Mouse (Mus musculus): Measurements from ENCODE around the gene Trim29. TPM values are rescaled to one million over a fixed set of nuclear protein-coding genes. Genes with fewer than 3 reads are reported as not detected.

The Trim29 gene
- polyA plus RNA-seq, 1 experiment, result 1.3 TPM

DNA sequence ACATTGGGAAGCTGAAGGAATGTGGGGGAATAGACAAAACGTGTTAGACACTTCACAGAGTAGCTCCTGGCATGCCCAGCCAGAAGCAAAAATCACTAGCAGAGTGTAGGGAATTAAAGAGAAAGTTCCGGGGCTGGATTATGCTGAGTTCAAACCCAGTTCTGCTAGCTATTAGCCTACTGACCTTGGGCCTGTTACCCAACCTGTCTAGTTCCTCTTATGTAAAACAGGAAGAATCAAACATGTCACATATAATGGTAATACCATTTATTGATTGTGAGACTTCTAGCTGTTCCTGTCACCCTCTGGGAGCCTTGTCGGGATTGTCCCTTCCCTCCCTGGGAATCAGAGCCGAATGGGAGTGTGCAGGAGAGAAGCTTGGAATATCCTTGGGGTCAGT lies 7.7 kb upstream of the Trim29 start:
- Histone ChIP-seq H3K4me3 (ENCODE audit: low read depth, low read length) (no peak overlapping the region), H3K4me1 (ENCODE audit: control insufficient read depth, insufficient read depth, low read length) (no peaks in the 10 kb centered on the region), H3K36me3 (ENCODE audit: control insufficient read depth, insufficient read depth, low read length, poor library complexity, severe bottlenecking) (no peaks in the 10 kb centered on the region), H3K27me3 (ENCODE audit: control insufficient read depth, insufficient read depth, low read length, poor library complexity, severe bottlenecking) (no peaks in the 10 kb centered on the region), H3K9me3 (replicated peaks; ENCODE audit: control insufficient read depth, insufficient read depth, low read length, poor library complexity, severe bottlenecking) (no peaks in the 10 kb centered on the region), H3K27ac (ENCODE audit: insufficient read depth, low read length) (no peak overlapping the region), H3K9ac (ENCODE audit: low read depth, poor library complexity, severe bottlenecking) (no peak overlapping the region)
- no peak for TF ChIP-seq CTCF (IDR thresholded peaks at IDR 0.05; ENCODE audit: low read depth, low read length)
- no peak for TF ChIP-seq EP300 (IDR thresholded peaks at IDR 0.05; ENCODE audit: insufficient read depth, low read depth, low read length)
- no peak for TF ChIP-seq POLR2A (IDR thresholded peaks at IDR 0.05; ENCODE audit: insufficient read depth, low read length)

DNA sequence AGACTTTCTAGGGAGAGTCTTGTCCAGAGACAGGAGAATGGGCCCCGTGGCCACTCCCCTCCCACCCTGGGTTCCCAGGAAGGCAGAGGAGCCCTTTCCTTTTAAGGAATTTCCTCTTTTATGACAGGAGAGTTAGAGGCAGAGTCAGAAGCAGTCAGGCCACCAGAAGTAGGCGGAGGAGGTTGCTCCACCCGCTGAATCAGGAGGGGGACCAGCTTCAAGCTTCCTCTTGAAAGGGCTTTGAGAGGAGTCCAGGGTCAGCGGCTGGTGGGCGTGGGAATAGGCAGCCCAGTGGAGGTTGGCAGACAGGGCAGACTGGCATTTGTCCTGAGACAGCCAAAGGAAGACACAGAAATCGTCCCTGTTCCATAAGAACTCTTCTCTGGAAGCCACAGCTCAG lies 4.8 kb upstream of the Trim29 start:
- Histone ChIP-seq H3K4me1 (ENCODE audit: control insufficient read depth, insufficient read depth, low read length) (no peaks in the 10 kb centered on the region), H3K9ac (ENCODE audit: low read depth, poor library complexity, severe bottlenecking) (no peak overlapping the region), H3K27me3 (ENCODE audit: control insufficient read depth, insufficient read depth, low read length, poor library complexity, severe bottlenecking) (no peaks in the 10 kb centered on the region), H3K4me3 (ENCODE audit: low read depth, low read length) (no peak overlapping the region), H3K9me3 (replicated peaks; ENCODE audit: control insufficient read depth, insufficient read depth, low read length, poor library complexity, severe bottlenecking) (no peaks in the 10 kb centered on the region), H3K36me3 (ENCODE audit: control insufficient read depth, insufficient read depth, low read length, poor library complexity, severe bottlenecking) (no peaks in the 10 kb centered on the region), H3K27ac (ENCODE audit: insufficient read depth, low read length) (no peak overlapping the region)
- TF ChIP-seq POLR2A (IDR thresholded peaks at IDR 0.05; ENCODE audit: insufficient read depth, low read length) (no peak), EP300 (IDR thresholded peaks at IDR 0.05; ENCODE audit: insufficient read depth, low read depth, low read length) (no peak), CTCF (IDR thresholded peaks at IDR 0.05; ENCODE audit: low read depth, low read length) (no peak)

DNA sequence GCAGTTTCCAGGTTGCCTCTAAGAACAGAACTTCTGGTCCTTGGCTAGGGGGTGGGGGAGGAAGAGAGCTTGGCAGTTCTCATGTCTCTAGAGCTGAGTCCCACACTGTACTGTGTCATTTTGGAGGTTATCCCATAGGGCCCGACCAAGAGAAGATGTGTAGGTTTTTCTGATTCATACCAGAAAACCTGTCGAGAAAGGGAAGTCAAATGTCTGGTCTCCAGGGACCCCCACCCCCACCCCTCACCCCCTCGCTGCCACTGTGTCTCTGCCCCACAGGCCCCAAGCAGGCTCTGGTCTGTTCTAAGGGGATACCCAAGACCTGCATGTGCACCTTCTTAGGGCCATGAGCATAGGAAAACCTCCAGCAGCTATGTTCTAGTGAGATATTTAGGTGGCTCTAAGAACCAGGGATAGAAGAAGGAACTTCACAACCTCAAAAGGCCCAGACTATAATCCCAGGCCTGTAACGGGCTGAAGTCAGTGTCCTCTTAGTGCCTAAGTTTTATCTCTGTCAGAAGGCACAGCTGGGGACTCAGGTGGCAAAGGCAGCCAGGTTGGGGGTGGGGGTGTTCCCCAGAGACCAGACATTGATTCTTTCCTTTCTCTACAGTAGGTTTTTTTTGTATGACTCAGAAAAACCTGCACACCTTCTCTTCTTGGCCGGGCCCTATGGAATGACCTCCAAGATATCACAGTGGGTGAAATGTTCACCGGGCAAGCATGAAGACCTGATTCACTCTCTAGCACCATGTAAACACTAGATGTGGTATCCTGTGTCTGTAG lies 1.4 kb upstream of the Trim29 start:
- Histone ChIP-seq H3K36me3 (ENCODE audit: control insufficient read depth, insufficient read depth, low read length, poor library complexity, severe bottlenecking) (no peaks in the 10 kb centered on the region), H3K27me3 (ENCODE audit: control insufficient read depth, insufficient read depth, low read length, poor library complexity, severe bottlenecking) (no peaks in the 10 kb centered on the region), H3K9me3 (replicated peaks; ENCODE audit: control insufficient read depth, insufficient read depth, low read length, poor library complexity, severe bottlenecking) (no peaks in the 10 kb centered on the region), H3K4me3 (ENCODE audit: low read depth, low read length) (no peak overlapping the region), H3K9ac (ENCODE audit: low read depth, poor library complexity, severe bottlenecking) (no peak overlapping the region), H3K4me1 (ENCODE audit: control insufficient read depth, insufficient read depth, low read length) (no peaks in the 10 kb centered on the region), H3K27ac (ENCODE audit: insufficient read depth, low read length) (no peak overlapping the region)
- TF ChIP-seq POLR2A (IDR thresholded peaks at IDR 0.05; ENCODE audit: insufficient read depth, low read length) (no peak), CTCF (IDR thresholded peaks at IDR 0.05; ENCODE audit: low read depth, low read length) (no peak), EP300 (IDR thresholded peaks at IDR 0.05; ENCODE audit: insufficient read depth, low read depth, low read length) (no peak)

DNA sequence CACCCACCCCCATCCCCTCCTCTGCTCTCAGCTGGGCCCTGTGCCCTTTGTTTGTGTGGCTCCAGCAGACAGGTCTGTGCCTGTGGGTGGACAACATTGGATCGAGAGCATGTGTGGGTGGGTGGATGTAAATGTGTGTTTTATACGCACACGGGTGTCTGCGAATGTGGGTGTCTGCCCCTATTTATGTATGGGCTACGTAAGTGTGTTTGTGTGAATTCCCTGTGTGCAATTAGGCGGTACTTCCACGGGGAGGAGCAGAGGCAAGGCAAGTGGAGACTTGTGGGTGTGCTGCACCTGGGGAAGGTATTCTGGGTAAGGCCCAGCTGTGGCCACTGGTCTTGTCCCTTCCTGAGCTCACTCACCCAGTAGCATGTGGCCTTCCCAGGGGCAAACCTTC lies 1.5 kb downstream of the Trim29 start:
- Histone ChIP-seq H3K4me1 (ENCODE audit: control insufficient read depth, insufficient read depth, low read length) (peaks cover 3% of the 10 kb centered on the region), H3K36me3 (ENCODE audit: control insufficient read depth, insufficient read depth, low read length, poor library complexity, severe bottlenecking) (no peaks in the 10 kb centered on the region), H3K27ac (ENCODE audit: insufficient read depth, low read length) (no peak overlapping the region), H3K9me3 (replicated peaks; ENCODE audit: control insufficient read depth, insufficient read depth, low read length, poor library complexity, severe bottlenecking) (no peaks in the 10 kb centered on the region), H3K27me3 (ENCODE audit: control insufficient read depth, insufficient read depth, low read length, poor library complexity, severe bottlenecking) (no peaks in the 10 kb centered on the region), H3K4me3 (ENCODE audit: low read depth, low read length) (no peak overlapping the region), H3K9ac (ENCODE audit: low read depth, poor library complexity, severe bottlenecking) (no peak overlapping the region)
- no peak for TF ChIP-seq POLR2A (IDR thresholded peaks at IDR 0.05; ENCODE audit: insufficient read depth, low read length)
- TF ChIP-seq EP300 (IDR thresholded peaks at IDR 0.05; ENCODE audit: insufficient read depth, low read depth, low read length), result no peak
- TF ChIP-seq CTCF (IDR thresholded peaks at IDR 0.05; ENCODE audit: low read depth, low read length), result no peak

DNA sequence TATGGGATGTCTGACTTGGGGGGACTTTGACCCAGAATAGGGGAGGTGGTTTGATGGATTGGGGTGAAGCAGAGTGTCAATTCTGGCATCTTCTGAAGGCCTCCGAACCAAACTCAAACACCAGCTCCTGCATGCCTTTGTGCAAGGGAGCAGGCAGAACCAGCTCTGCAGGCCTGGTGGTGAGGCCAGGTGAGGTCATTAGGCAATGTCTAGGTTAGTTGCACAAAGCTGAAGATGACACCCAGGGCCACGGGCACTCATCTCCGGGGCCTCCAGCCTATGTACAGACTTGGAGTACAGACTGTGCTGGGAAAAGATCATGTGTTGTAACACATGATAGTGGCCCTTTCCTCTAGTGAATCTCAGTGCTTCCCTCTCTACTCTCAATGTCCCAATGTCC lies 3.2 kb downstream of the Trim29 start:
- H3K9ac ChIP-seq (ENCODE audit: low read depth, poor library complexity, severe bottlenecking), result no peak overlapping the region
- H3K9me3 ChIP-seq (replicated peaks; ENCODE audit: control insufficient read depth, insufficient read depth, low read length, poor library complexity, severe bottlenecking), result no peaks in the 10 kb centered on the region
- H3K36me3 ChIP-seq (ENCODE audit: control insufficient read depth, insufficient read depth, low read length, poor library complexity, severe bottlenecking), result no peaks in the 10 kb centered on the region
- H3K4me1 ChIP-seq (ENCODE audit: control insufficient read depth, insufficient read depth, low read length), result peaks cover 3% of the 10 kb centered on the region
- no peak overlapping the region for H3K4me3 ChIP-seq (ENCODE audit: low read depth, low read length)
- H3K27me3 ChIP-seq (ENCODE audit: control insufficient read depth, insufficient read depth, low read length, poor library complexity, severe bottlenecking), result no peaks in the 10 kb centered on the region
- no peak overlapping the region for H3K27ac ChIP-seq (ENCODE audit: insufficient read depth, low read length)
- TF ChIP-seq EP300 (IDR thresholded peaks at IDR 0.05; ENCODE audit: insufficient read depth, low read depth, low read length), result no peak
- no peak for TF ChIP-seq CTCF (IDR thresholded peaks at IDR 0.05; ENCODE audit: low read depth, low read length)
- no peak for TF ChIP-seq POLR2A (IDR thresholded peaks at IDR 0.05; ENCODE audit: insufficient read depth, low read length)

DNA sequence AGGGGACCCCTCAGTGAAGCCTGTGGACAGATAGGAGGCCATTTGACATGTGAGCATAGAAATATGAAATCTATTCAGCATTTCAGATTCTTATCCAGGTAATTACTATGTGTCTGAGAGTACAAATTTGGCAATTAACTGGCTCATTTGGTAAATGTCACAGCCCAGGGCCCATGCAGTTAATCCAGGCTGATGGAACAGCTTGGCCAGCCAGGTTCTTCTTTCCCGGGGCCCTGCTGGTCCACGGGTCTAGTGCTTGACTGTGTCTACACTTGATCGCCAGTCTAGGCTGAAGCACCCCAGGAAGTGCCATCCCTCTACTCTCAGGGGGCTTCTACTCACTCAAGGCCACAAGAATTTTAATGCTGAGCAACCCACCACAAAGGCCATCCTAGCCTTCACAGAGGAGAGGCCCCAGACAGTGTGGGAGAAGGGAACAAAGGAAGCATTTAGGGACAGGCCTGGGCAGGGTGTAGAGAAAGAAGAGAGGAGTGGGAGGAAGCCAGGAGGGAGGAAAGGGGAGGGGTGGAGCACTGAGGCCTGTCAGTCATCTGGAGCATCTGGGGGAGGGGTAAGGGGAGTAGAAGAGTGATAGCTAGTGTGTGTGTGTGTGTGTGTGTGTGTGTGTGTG lies 4.8 kb downstream of the Trim29 start:
- Histone ChIP-seq H3K36me3 (ENCODE audit: control insufficient read depth, insufficient read depth, low read length, poor library complexity, severe bottlenecking) (no peaks in the 10 kb centered on the region), H3K9ac (ENCODE audit: low read depth, poor library complexity, severe bottlenecking) (no peak overlapping the region), H3K27me3 (ENCODE audit: control insufficient read depth, insufficient read depth, low read length, poor library complexity, severe bottlenecking) (no peaks in the 10 kb centered on the region), H3K27ac (ENCODE audit: insufficient read depth, low read length) (no peak overlapping the region), H3K4me3 (ENCODE audit: low read depth, low read length) (no peak overlapping the region), H3K4me1 (ENCODE audit: control insufficient read depth, insufficient read depth, low read length) (peaks cover 3% of the 10 kb centered on the region), H3K9me3 (replicated peaks; ENCODE audit: control insufficient read depth, insufficient read depth, low read length, poor library complexity, severe bottlenecking) (no peaks in the 10 kb centered on the region)
- TF ChIP-seq EP300 (IDR thresholded peaks at IDR 0.05; ENCODE audit: insufficient read depth, low read depth, low read length) (no peak), POLR2A (IDR thresholded peaks at IDR 0.05; ENCODE audit: insufficient read depth, low read length) (no peak), CTCF (IDR thresholded peaks at IDR 0.05; ENCODE audit: low read depth, low read length) (no peak)

Measured in ES-Bruce4 (cell line).